Mouse (Mus musculus) thymus, postnatal 14 days (tissue): ENCODE measurements at regions not wholly inside any gene's neighbourhood (a gene's known extent, or its start where the extent isn't known, plus 50 kb on each side); places are given as distances from the start of the nearest gene placed in this dataset.

Source experiments
- DNase-seq: peaks from one replicate; pipeline ENCODE4 v3.0.0; 2021

- DNase-seq = no peak
Measured at GRCm38 (mm10) chr4:142772751-142773455, 439.9 kb downstream of the Prdm2 start.

- DNase-seq = no peak
Measured at GRCm38 (mm10) chr4:142771520-142772150, 441.2 kb downstream of the Prdm2 start.

- DNase-seq = no peak
Measured at GRCm38 (mm10) chr4:142770177-142770576, 442.6 kb downstream of the Prdm2 start.

- no peak for DNase-seq
Measured at GRCm38 (mm10) chr4:142767665-142768064, 445.1 kb downstream of the Prdm2 start.

- DNase-seq = no peak
Measured at GRCm38 (mm10) chr4:142761577-142761976, 451.2 kb downstream of the Prdm2 start.

- DNase-seq = no peak
Measured at GRCm38 (mm10) chr4:142758102-142758501, 454.7 kb downstream of the Prdm2 start.

- DNase-seq = no peak
Measured at GRCm38 (mm10) chr4:142756332-142756731, 456.5 kb downstream of the Prdm2 start.

- no peak for DNase-seq
Measured at GRCm38 (mm10) chr4:142749918-142750317, 462.9 kb downstream of the Prdm2 start.

- DNase-seq = no peak
Measured at GRCm38 (mm10) chr4:142723554-142723907, 484.3 kb upstream of the Kazn start.

- DNase-seq = no peak
Measured at GRCm38 (mm10) chr4:142722845-142723553, 483.8 kb upstream of the Kazn start.

- DNase-seq = no peak
Measured at GRCm38 (mm10) chr4:142701606-142702005, 462.4 kb upstream of the Kazn start.

- DNase-seq = no peak
Measured at GRCm38 (mm10) chr4:142694926-142695325, 455.7 kb upstream of the Kazn start.

- no peak for DNase-seq
Measured at GRCm38 (mm10) chr4:142688241-142688640, 449.0 kb upstream of the Kazn start.

GRCm38 (mm10) chr4:142677426-142677825 lies 438.2 kb upstream of the Kazn start:
- DNase-seq = no peak

- no peak for DNase-seq
Measured at GRCm38 (mm10) chr4:142674641-142675465, 435.7 kb upstream of the Kazn start.

GRCm38 (mm10) chr4:142671872-142672458 lies 432.8 kb upstream of the Kazn start:
- no peak for DNase-seq

GRCm38 (mm10) chr4:142664781-142665180 lies 425.6 kb upstream of the Kazn start:
- DNase-seq = no peak

GRCm38 (mm10) chr4:142658156-142658555 lies 419.0 kb upstream of the Kazn start:
- DNase-seq = no peak

GRCm38 (mm10) chr4:142641069-142641468 lies 401.9 kb upstream of the Kazn start:
- no peak for DNase-seq

- DNase-seq = no peak
Measured at GRCm38 (mm10) chr4:142639340-142639733, 400.1 kb upstream of the Kazn start.

- no peak for DNase-seq
Measured at GRCm38 (mm10) chr4:142638733-142639339, 399.6 kb upstream of the Kazn start.

- no peak for DNase-seq
Measured at GRCm38 (mm10) chr4:142638057-142638456, 398.9 kb upstream of the Kazn start.
